Mouse (Mus musculus): ENCODE data around the gene Myo6. TPM values are rescaled to one million over a fixed set of nuclear protein-coding genes. Genes with fewer than 3 reads are reported as not detected.

The Myo6 gene
- polyA plus RNA-seq, 2 experiments: 7.6 to 11.1 TPM

DNA sequence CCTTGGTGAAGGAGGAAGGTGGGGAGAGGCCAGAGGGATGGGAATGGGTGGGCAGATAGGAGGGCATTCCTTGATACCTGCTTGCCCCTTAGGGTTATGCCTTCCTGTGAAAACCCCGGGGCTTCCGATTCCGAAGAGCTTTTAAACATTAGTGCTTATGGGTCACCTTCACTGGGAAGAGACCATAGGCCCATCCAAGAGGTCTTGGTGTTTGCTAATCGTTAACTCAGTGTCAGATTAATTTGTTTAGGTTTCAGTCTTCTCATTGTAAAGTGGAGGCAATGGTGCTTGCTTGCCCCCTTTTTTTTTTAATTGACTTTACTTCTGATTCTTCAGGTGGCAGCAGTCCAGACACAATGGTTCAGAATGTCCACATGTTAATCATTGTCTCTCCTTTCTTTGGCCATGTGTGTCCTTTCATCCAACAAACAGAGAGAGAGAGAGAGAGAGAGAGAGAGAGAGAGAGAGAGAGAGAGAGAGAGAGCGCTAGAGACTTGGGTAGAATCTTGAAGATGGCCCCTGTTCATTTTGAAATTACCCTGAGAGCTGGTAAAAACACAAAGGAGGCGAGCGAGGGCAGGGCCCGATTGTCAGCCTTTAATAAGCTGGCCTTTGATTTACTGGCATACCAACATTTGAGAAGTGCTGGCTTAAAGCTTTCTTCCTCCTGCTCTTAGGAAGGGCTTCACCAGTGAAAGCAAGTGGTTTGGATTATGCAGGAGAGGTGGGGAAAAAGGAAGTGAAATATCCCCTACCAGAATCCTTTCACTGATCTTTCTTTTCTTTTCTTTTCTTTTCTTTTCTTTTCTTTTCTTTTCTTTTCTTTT lies 7.8 kb downstream of the Myo6 start:
- Histone ChIP-seq H3K36me3 (ENCODE audit: control insufficient read depth, insufficient read depth, low read length) (no peaks in the 10 kb centered on the region), H3K4me1 (ENCODE audit: control insufficient read depth, insufficient read depth, low read length) (peaks cover 3% of the 10 kb centered on the region), H3K9ac (ENCODE audit: low read depth, low read length, severe bottlenecking) (no peak overlapping the region), H3K4me3 (replicated peaks; ENCODE audit: low read length) (no peak overlapping the region), H3K9me3 (ENCODE audit: control insufficient read depth, low read length) (no peaks in the 10 kb centered on the region), H3K27me3 (ENCODE audit: control insufficient read depth, insufficient read depth, low read length) (no peaks in the 10 kb centered on the region), H3K4me2 (replicated peaks; ENCODE audit: low read depth, low read length, severe bottlenecking) (no peak overlapping the region), H3K27ac (replicated peaks; ENCODE audit: low read depth, low read length) (no peak overlapping the region)
- 61% methylated on average over 8 of the region's 8 CpGs for WGBS
- no peak for TF ChIP-seq POLR2A (IDR thresholded peaks at IDR 0.05; ENCODE audit: borderline replicate concordance, extremely low read depth, insufficient read depth, insufficient read length)
- no peak for ATAC-seq (ENCODE audit: low FRiP score, low read depth)
- DNase-seq (ENCODE audit: low spot score): peak; percentile 15

DNA sequence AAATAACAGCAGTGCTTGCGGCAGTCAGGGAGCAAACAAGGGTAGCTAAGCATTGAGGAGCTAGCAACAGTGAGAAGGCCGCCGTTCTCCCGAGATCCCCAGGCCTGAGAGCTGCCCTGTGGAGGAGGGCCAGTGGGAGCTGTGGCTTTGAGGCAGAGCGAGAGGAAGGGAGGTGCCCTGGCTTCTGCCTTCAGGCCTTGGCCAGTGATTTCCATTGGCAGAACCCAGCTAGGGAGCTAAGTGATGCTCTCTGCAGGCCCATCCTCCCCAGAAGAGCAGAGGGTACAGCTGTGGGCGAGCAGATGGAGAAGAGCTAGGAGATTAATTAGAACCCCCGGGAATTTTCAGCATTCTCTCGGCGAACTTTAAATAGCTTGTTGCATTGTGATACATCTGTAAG lies 8.8 kb downstream of the Myo6 start:
- Histone ChIP-seq H3K4me1 (ENCODE audit: control insufficient read depth, insufficient read depth, low read length) (peaks cover 3% of the 10 kb centered on the region), H3K36me3 (ENCODE audit: control insufficient read depth, insufficient read depth, low read length) (no peaks in the 10 kb centered on the region), H3K9ac (ENCODE audit: low read depth, low read length, severe bottlenecking) (no peak overlapping the region), H3K4me2 (replicated peaks; ENCODE audit: low read depth, low read length, severe bottlenecking) (no peak overlapping the region), H3K9me3 (ENCODE audit: control insufficient read depth, low read length) (no peaks in the 10 kb centered on the region), H3K4me3 (replicated peaks; ENCODE audit: low read length) (no peak overlapping the region), H3K27ac (replicated peaks; ENCODE audit: low read depth, low read length) (no peak overlapping the region), H3K27me3 (ENCODE audit: control insufficient read depth, insufficient read depth, low read length) (no peaks in the 10 kb centered on the region)
- 47% methylated on average over 9 of the region's 9 CpGs for WGBS
- no peak for ATAC-seq (ENCODE audit: low FRiP score, low read depth)
- DNase-seq (ENCODE audit: low spot score): no peak
- TF ChIP-seq POLR2A (IDR thresholded peaks at IDR 0.05; ENCODE audit: borderline replicate concordance, extremely low read depth, insufficient read depth, insufficient read length): no peak

DNA sequence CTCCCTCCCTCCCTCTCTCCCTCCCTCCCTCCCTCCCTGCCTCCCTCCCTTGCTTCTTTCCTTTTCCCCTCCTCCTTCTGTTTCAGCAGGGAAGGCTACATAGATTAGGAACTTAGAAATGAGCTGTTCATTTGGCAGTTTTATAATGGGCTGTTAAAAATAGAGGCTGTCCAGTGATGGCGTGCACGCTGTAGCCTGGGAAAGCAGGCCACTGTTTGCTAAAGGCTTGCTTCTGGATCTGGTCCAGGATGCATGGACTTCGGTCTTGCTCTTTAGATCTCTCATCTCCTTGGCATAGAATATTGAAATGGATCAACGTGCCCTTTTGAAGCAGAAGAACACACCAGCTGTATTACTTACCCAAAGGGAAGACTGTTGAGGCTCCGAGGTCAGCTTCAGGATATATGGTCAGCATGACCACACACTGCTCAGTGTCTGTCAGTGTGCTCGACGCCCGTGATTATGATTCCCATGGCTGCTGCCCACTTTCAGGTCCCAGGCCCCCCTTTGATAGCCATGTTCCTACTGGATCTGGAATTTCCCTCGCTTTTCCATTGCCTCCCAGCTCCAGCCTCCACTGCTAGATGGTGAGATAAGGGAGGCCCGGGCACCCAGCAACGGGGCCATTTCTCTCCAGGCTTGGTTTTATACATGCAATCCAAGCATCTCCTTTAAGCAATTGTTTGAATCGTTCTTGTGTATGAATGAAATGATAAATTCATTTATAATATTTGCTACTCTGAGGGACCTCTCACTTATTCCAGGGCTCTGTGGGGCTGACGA lies 12.1 kb downstream of the Myo6 start:
- H3K4me2 ChIP-seq (replicated peaks; ENCODE audit: low read depth, low read length, severe bottlenecking): no peak overlapping the region
- no peak for ATAC-seq (ENCODE audit: low FRiP score, low read depth)
- peaks cover 3% of the 10 kb centered on the region for H3K4me1 ChIP-seq (ENCODE audit: control insufficient read depth, insufficient read depth, low read length)
- H3K27ac ChIP-seq (replicated peaks; ENCODE audit: low read depth, low read length): no peak overlapping the region
- H3K9me3 ChIP-seq (ENCODE audit: control insufficient read depth, low read length): no peaks in the 10 kb centered on the region
- 60% methylated on average over 13 of the region's 13 CpGs for WGBS
- no peak overlapping the region for H3K9ac ChIP-seq (ENCODE audit: low read depth, low read length, severe bottlenecking)
- no peak for TF ChIP-seq POLR2A (IDR thresholded peaks at IDR 0.05; ENCODE audit: borderline replicate concordance, extremely low read depth, insufficient read depth, insufficient read length)
- DNase-seq (ENCODE audit: low spot score): no peak
- no peaks in the 10 kb centered on the region for H3K27me3 ChIP-seq (ENCODE audit: control insufficient read depth, insufficient read depth, low read length)
- no peak overlapping the region for H3K4me3 ChIP-seq (replicated peaks; ENCODE audit: low read length)
- no peaks in the 10 kb centered on the region for H3K36me3 ChIP-seq (ENCODE audit: control insufficient read depth, insufficient read depth, low read length)

DNA sequence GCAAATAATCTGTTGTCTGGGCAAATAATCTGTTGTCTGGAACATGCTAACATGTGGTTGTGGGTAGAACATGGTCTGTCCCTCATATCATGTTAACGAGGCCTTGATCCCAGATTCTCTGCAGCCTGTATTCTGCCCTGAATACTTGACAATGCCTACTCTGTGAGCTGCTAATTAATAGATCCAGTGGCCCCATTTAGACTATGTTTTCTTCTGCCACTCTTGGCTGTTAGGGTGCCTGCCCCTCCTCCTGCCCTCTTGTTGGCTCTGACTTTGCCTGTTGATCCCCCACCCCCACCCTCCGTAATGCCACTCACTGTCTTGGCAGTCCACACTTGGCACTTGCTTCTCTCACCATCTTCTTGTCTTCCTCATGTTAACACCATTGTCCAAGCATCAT lies 13.8 kb downstream of the Myo6 start:
- WGBS: 82% methylated on average over 2 of the region's 2 CpGs
- Histone ChIP-seq H3K27ac (replicated peaks; ENCODE audit: low read depth, low read length) (no peak overlapping the region), H3K36me3 (ENCODE audit: control insufficient read depth, insufficient read depth, low read length) (no peaks in the 10 kb centered on the region), H3K27me3 (ENCODE audit: control insufficient read depth, insufficient read depth, low read length) (no peaks in the 10 kb centered on the region), H3K4me3 (replicated peaks; ENCODE audit: low read length) (no peak overlapping the region), H3K4me2 (replicated peaks; ENCODE audit: low read depth, low read length, severe bottlenecking) (no peak overlapping the region), H3K9me3 (ENCODE audit: control insufficient read depth, low read length) (no peaks in the 10 kb centered on the region), H3K4me1 (ENCODE audit: control insufficient read depth, insufficient read depth, low read length) (peaks cover under 1% of the 10 kb centered on the region), H3K9ac (ENCODE audit: low read depth, low read length, severe bottlenecking) (no peak overlapping the region)
- no peak for TF ChIP-seq POLR2A (IDR thresholded peaks at IDR 0.05; ENCODE audit: borderline replicate concordance, extremely low read depth, insufficient read depth, insufficient read length)
- ATAC-seq (ENCODE audit: low FRiP score, low read depth): no peak
- no peak for DNase-seq (ENCODE audit: low spot score)

DNA sequence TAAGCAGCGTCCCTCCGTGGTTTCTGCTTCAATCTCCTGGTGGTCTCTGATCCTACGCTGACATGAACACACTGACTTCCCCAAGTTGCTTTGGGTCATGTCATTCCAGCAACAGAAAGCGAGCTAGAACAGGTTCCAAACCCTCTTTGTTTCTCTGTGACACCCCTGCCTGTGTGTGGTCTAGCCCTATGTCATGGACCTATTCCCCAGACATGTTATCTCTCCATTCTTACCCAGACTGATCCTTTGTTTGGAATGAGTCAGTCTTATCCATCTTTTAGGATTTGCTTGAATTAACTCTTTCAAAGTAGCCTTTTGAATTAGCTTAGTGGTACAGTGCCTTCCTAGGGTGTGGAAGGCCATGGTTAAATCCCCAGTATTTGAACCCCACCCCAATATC lies 14.9 kb downstream of the Myo6 start:
- WGBS: 77% methylated on average over 4 of the region's 4 CpGs
- no peaks in the 10 kb centered on the region for H3K36me3 ChIP-seq (ENCODE audit: control insufficient read depth, insufficient read depth, low read length)
- TF ChIP-seq POLR2A (IDR thresholded peaks at IDR 0.05; ENCODE audit: borderline replicate concordance, extremely low read depth, insufficient read depth, insufficient read length): no peak
- no peak for ATAC-seq (ENCODE audit: low FRiP score, low read depth)
- no peak overlapping the region for H3K27ac ChIP-seq (replicated peaks; ENCODE audit: low read depth, low read length)
- no peak overlapping the region for H3K4me3 ChIP-seq (replicated peaks; ENCODE audit: low read length)
- H3K4me2 ChIP-seq (replicated peaks; ENCODE audit: low read depth, low read length, severe bottlenecking): no peak overlapping the region
- H3K4me1 ChIP-seq (ENCODE audit: control insufficient read depth, insufficient read depth, low read length): no peaks in the 10 kb centered on the region
- no peaks in the 10 kb centered on the region for H3K9me3 ChIP-seq (ENCODE audit: control insufficient read depth, low read length)
- no peak overlapping the region for H3K9ac ChIP-seq (ENCODE audit: low read depth, low read length, severe bottlenecking)
- DNase-seq (ENCODE audit: low spot score): no peak
- no peaks in the 10 kb centered on the region for H3K27me3 ChIP-seq (ENCODE audit: control insufficient read depth, insufficient read depth, low read length)
